Mouse (Mus musculus): ENCODE results near the gene Acaa1a. TPM values are rescaled to one million over a fixed set of nuclear protein-coding genes. Genes with fewer than 3 reads are reported as not detected.
"Not testable (repeated sequence)": the region's sequence is repeated elsewhere in the genome, so short reads cannot be mapped to it uniquely, and the experiment has no call there.

The Acaa1a gene
- total RNA-seq, 2 experiments from 2014 or later, result 42.0 to 44.0 TPM

GRCm38 (mm10) chr9:119339106-119339505, 370 bp upstream of the Acaa1a start:
- DNase-seq, result no peak

DNA sequence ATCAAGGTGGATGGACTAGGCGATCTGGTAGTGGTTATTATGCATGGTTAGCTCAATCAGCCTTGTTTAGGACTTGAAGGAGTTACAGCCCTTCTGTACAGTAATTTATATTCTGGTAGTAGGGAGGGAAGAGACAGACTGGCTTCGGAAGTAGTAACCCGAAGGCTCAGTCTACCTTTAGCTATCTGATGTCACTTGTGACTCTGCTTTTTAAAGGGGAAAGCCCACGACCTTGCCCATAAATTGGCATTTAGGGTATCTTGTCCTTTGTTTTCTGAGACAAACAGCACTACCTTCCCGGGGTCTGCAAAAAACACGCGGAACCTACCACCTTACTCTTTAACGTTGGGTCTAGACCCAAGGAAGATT, 720 bp downstream of the Acaa1a start:
- DNase-seq, result no peak

DNA sequence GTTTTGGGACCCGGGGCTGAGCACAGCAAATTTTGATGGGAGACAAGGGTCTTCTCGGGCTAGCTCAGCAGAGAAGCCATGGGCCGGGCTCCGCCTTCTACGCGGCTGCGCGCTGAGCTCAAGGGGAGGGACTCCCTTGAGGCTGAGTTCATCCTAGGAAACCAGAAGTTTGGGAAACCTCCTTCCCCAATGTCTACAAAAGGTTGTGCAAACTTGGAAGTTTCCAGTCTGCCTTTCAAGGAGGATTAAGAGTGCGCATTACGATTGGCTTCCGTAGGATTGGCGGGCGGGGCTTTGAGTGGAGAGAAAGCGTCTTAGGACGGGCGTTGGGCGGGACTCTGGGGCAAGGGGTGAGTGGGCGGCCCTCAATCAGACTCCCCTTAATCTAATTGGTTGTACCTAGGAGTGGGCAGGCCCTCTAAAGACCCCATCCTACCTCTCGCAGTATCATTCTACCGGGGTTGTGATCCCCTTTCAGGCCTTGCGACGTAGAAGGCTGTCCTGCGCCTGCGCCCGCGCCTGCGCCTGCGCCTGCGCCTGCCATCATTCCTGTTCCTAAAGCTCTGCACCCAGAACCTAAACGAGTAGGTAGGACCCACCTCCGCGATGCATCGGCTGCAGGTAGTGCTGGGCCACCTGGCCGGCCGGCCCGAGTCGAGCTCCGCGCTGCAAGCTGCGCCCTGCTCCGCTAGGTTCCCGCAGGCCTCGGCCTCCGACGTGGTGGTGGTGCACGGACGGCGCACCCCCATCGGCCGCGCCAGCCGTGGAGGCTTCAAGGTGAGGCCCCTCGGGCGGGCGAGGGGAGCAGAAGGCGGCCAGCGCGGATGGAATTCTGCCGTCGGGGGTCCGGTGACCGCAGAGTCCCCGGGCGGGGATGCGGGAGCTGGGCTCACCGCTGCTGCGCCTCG, 1.7 kb downstream of the Acaa1a start, which contains the start of gene Myd88:
Gene Myd88, minus strand, starts transcription at position 503 of the 908 bp plus-strand sequence.
- DNase-seq, result peak; percentile 88

DNA sequence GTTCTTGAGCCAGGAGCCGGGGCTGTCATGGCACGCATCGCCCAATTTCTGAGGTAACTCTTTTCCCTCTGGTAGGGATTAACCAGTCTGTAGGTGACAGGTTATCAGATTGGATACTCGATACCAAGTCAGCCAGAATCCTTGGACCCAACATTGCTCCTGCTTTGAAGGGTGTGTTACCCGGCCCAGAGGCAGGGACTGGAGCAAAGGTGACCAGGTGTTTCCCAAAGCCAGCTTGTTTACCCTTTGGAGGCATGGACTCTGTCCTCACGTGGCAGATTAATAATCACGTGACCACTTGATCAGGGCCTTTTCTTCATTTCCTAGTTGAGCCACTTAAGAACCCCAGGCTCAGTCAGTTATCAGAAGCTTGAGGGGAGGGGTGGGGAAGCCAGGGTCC, 3.3 kb downstream of the Acaa1a start:
- DNase-seq, result no peak

GRCm38 (mm10) chr9:119346376-119346775, 6.9 kb downstream of the Acaa1a start:
- no peak for DNase-seq

DNA sequence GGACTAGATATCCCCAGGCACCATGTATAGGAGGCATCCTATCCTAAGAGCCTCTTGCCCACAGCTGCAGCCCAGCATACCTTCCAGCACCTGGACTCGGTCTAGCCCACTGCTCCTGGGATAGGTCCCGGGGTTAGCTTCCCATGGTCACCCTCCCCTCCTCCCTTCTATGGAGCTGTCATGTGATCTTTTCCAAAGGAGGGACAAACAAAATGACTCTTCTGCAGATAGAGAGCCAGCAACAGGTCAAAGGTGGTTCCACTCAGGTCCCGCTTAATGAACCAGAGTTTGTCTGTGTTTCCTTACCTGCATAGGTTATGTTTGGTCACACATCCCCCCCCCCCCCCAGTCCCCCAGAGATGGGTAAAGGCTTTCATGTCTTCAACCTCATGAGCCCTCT, 11.1 kb downstream of the Acaa1a start:
- DNase-seq, result no peak

- no peak for DNase-seq
Observed at GRCm38 (mm10) chr9:119350947-119351705, 11.7 kb downstream of the Acaa1a start.

- peak; percentile 91 for DNase-seq
Observed at GRCm38 (mm10) chr9:119352060-119352459, 12.6 kb downstream of the Acaa1a start.

DNA sequence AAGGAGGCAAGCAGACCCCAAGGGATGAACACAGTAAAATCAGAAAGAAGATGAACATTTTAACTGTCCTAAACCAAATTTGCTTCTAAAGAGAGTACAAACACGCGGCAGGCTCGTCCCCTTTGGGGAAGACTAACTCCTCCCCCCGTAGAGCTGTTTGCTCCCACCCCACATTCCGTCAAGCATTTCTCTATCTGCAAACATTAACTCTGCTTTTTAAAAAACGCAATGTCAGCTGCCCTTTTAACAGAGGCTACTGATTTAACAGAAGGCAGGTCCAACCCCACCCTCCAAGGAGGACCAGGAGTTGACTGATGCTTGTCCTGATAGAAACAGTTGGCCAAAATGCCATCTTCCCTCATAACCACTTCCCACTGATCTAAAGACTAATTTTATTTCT, 14.4 kb downstream of the Acaa1a start:
- no peak for DNase-seq

DNA sequence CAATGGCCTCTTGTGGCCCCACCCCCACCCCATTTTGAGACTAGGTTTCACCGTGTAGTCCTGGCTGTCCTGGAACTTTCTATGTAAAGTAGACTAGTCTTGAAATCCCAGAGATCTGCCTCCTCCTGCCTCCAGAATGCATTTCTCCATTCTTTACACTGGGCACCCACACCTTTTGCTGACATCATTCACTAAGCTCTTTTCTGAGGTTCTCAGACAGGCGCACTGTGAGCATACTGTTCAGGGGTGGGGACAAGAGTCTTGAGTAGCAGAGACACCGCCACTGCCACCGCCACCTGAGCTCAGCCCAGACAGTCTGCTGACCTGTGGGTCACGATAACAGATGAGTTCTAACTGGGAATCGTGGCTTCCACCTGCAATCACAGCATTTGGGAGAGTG, 16.5 kb downstream of the Acaa1a start:
- no peak for DNase-seq

- peak; percentile 92 for DNase-seq
Observed at GRCm38 (mm10) chr9:119357331-119358057, 18.0 kb downstream of the Acaa1a start, which contains the start of gene Xylb. Gene Xylb (plus strand): TSS chr9:119357381.

DNA sequence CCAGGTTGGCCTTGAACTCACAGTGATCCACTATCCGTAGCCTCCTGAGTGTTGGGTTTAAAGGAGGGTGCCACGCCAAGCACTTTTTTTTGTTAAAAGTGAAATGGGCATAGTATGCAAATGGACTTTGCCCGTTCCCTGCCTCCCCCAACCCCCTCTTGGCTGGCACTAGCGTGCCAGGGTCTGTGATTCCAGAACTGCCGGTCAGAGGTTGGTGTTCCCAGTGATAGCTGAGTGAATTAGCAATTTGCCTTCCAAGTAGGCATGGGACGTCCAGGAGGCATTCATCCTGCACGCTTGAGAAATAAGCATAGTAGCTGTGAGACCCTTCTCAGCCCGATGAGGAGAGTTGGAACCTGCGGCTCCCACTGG, 18.6 kb downstream of the Acaa1a start:
- no peak for DNase-seq

GRCm38 (mm10) chr9:119361416-119361815, 21.9 kb downstream of the Acaa1a start:
- DNase-seq, result no peak

DNA sequence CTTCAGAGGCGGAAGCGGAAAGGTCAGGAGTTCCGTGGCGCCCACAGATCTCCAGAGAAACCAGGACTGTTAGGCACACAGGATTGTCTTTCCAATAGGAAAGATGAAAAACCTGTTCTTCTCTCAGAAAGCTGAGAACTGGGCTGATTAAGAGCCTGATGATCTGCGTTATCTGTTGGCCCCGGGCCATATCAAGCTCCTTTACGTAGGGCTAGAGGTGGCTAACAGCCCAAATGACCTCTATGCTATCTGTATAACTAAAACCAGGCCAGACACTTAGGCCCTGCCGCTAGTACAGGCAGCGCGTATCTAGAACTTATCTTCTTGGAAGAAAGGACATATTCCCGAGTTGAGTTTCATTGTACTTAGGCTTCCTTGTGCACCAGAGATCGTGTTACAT, 23.8 kb downstream of the Acaa1a start:
- no peak for DNase-seq

DNA sequence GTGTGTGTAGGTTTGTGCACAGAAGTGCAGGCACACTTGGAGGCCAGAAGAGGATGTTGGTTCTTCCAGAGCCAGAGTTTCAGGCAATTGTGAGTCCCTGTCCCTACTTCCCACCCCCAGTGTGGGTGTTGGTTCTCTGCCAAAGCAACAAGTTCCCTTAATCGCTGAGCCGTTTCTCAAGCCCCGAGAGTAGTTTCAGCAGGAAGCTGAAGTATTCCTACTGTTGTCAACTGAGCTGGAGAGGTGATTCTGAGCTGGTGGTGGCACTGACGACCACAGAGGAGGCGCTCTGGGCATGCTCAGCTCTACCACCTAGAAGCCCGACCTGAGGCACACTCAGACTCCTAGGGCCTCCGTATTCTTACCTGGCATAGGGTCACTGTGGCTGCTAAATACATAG, 25.8 kb downstream of the Acaa1a start, which contains the start of gene Slc22a14:
Gene Slc22a14, minus strand, starts transcription at position 270 of the 400 bp plus-strand sequence.
- DNase-seq, result no peak

- no peak for DNase-seq
Observed at GRCm38 (mm10) chr9:119368367-119368766, 28.9 kb downstream of the Acaa1a start.

DNA sequence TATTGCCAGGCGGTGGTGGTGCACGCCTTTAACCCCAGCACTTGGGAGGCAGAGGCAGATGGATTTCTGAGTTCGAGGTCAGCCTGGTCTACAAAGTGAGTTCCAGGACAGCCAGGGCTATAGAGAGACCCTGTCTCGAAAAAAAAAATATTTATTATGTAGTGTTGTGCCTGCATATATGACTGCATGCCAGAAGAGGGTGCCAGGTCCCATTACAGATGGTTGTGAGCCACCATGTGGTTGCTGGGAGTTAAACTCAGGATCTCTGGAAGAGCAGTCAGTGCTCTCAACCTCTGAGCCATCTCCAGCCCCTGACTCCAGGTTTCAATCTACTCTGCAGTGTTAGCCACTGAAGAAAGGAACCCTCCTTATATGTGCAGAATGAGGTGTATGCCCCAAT, 31.3 kb downstream of the Acaa1a start:
- not testable (repeated sequence) for DNase-seq

- no peak for DNase-seq
Observed at GRCm38 (mm10) chr9:119371251-119371650, 31.8 kb downstream of the Acaa1a start.

- DNase-seq, result no peak
Observed at GRCm38 (mm10) chr9:119375008-119375407, 35.5 kb downstream of the Acaa1a start.

GRCm38 (mm10) chr9:119375556-119375955, 36.1 kb downstream of the Acaa1a start:
- no peak for DNase-seq

DNA sequence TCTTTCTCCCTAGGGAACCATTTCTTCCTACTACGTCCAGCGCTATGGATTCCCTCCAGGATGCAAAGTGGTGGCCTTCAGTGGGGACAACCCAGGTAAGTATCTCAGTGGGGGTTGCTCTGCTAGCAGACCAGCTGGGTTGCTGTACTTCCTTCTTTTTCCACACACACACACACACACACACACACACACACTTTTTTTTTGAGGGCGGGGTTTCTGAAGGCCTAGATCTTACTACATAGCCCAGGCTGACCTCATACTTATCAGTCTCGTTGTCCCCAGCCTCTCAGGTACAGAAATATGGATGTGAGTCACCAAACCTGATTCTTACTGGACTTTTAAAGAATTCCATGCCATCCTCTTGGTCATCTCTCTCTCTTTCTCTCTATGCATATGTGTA, 38.8 kb downstream of the Acaa1a start:
- no peak for DNase-seq

DNA sequence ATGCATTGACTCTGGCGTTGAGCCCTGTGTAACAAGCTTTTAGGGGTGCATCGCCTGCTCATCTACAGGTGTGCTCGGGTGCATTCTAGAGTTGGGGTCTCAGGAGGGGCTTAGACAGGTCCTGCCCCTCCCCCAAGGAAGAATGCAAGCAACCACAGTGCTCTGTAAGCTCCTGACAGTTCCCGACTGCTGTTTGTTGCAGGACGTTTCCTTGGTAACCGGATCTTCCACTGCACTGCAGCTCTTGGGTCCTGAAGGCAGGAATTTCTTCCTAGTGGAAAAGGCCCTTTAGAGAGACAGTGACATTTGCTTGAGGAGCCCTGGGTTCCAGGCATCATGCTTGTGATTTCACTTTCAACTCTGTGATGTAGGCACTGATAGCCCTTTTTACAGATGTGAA, 43.1 kb downstream of the Acaa1a start:
- DNase-seq, result no peak

DNA sequence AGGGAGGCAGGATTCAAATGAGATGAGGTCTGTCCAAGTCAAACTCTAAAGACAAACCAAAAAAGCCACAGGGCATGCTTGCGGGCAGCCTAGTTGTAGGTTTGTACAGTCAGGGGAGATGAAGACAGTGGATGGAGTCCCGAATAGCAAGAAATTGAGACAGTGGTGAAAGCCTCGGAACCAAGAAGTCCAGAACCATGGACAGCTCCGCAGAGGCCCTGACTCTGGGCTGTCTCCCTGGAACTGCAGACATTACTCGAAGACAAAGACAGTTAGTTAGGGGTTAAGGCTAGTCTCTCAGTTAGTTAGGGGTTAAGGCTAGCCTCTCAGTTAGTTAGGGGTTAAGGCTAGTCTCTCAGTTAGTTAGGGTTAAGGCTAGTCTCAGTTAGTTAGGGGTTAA, 49.5 kb downstream of the Acaa1a start:
- DNase-seq, result peak; percentile 36
